Mouse (Mus musculus) forebrain, embryonic 14.5 days (tissue): ENCODE measurements around the gene Dnase1. TPM values are rescaled to one million over a fixed set of nuclear protein-coding genes. Genes with fewer than 3 reads are reported as not detected.

ENCODE experiments used
- ATAC-seq: fragments of 200-750 bp; cut with Nextera tagmentation; 2 replicates; pipeline ENCODE4 v1.8.0; 2017; ENCODE audit warnings: mild to moderate bottlenecking, moderate library complexity
- DNase-seq: peaks from one replicate; pipeline ENCODE4 v3.0.0-alpha.2; 2015; ENCODE audit warnings: low spot score
- H3K27ac ChIP-seq: fragments of 300-500 bp; sonication (generic); 2 replicates; pipeline ENCODE4 v1.5.1; 2014; ENCODE audit warnings: low read depth, mild to moderate bottlenecking, control low read depth, low read length, moderate library complexity
- H3K27me3 ChIP-seq: fragments of 300-500 bp; sonication (generic); replicated peaks from 2 replicates; pipeline ENCODE4 v1.6.1; 2014; ENCODE audit warnings: low read length, control low read depth, mixed read lengths; ENCODE audit not compliant: control insufficient read depth, insufficient read depth
- H3K36me3 ChIP-seq: fragments of 300-500 bp; sonication (generic); 2 replicates; pipeline ENCODE4 v1.6.1; 2014; ENCODE audit warnings: low read length, control low read depth; ENCODE audit not compliant: control insufficient read depth, insufficient read depth
- H3K4me1 ChIP-seq: fragments of 300-500 bp; sonication (generic); 2 replicates; pipeline ENCODE4 v1.6.1; 2014; ENCODE audit warnings: antibody characterized with exemption, low read length, control low read depth; ENCODE audit not compliant: control insufficient read depth, insufficient read depth
- H3K4me2 ChIP-seq: fragments of 300-500 bp; sonication (generic); 2 replicates; pipeline ENCODE4 v1.6.1; 2014; ENCODE audit warnings: mild to moderate bottlenecking, control low read depth, low read length
- H3K4me3 ChIP-seq: fragments of 300-500 bp; sonication (generic); 2 replicates; pipeline ENCODE4 v1.5.1; 2014; ENCODE audit warnings: low read depth, low read length, control low read depth
- H3K9ac ChIP-seq: fragments of 300-500 bp; sonication (generic); 2 replicates; pipeline ENCODE4 v1.6.1; 2014; ENCODE audit warnings: mild to moderate bottlenecking, low read length, control low read depth, moderate library complexity
- H3K9me3 ChIP-seq: fragments of 300-500 bp; sonication (generic); replicated peaks from 2 replicates; pipeline ENCODE4 v1.6.1; 2016; ENCODE audit warnings: low read length, control low read depth, mixed read lengths; ENCODE audit not compliant: control insufficient read depth
- WGBS: fragments of 180-500 bp; shearing (Covaris S2); extraction: QIAGEN DNeasy Blood & Tissue Kit; methylation state at CpG from one replicate; pipeline ENCODE4 v1.1.7; 2014; 5-methylcytosine and 5-hydroxymethylcytosine counted together
- microRNA-seq: library from miRNA; unstranded; fragments of <30 nt; microRNA quantifications from one replicate; pipeline ENCODE4, GENCODE M21; 2016
- polyA plus RNA-seq: library from polyadenylated mRNA; unstranded; fragments of >200 nt; fragmentation: Nextera tagmentation; extraction: Ambion mirVana; gene quantifications from 2 replicates; pipeline ENCODE4 v1.2.1, GENCODE M21; 2014

Dnase1 gene
- polyA plus RNA-seq, 1 experiment from 2014 or later: 3.3 TPM

- no peaks in the 10 kb centered on the region for H3K9me3 ChIP-seq
- WGBS: 94% methylated on average over 8 of the region's 8 CpGs
- no peak overlapping the region for H3K27ac ChIP-seq
- H3K4me3 ChIP-seq: no peak overlapping the region
- no peaks in the 10 kb centered on the region for H3K27me3 ChIP-seq
- DNase-seq (no peak), ATAC-seq (no peak)
- no peaks in the 10 kb centered on the region for H3K4me1 ChIP-seq
- no peak overlapping the region for H3K4me2 ChIP-seq
- peaks cover 94% of the 10 kb centered on the region for H3K36me3 ChIP-seq
- no peak overlapping the region for H3K9ac ChIP-seq
These were observed 50.6 kb downstream of the Dnase1 start for GRCm38 (mm10) chr16:4087214-4087913.

Small RNA genes lying within 50 kb of the gene (microRNA-seq; reads per million reads assigned to microRNA genes)
- not detected for gene Gm23413

Other genes starting within 250 kb of the Dnase1 start
- gene Olfr15, start 206.1 kb upstream of the Dnase1 start, polyA plus RNA-seq: not detected in 2 replicates
- gene Zfp174, start 189.7 kb upstream of the Dnase1 start, polyA plus RNA-seq: 1.7 TPM in 2 replicates
- 68.4 and 83.3 TPM in 2 replicates for gene Naa60, start 164.6 kb upstream of the Dnase1 start, polyA plus RNA-seq
- gene Zfp597, start 152.4 kb upstream of the Dnase1 start, polyA plus RNA-seq: 12.6 and 14.3 TPM in 2 replicates
- gene Gm20695, start 152.3 kb upstream of the Dnase1 start, polyA plus RNA-seq: 2.6 and 4.1 TPM in 2 replicates
- gene 1700037C18Rik, start 128.3 kb upstream of the Dnase1 start, polyA plus RNA-seq: 9.6 and 10.0 TPM in 2 replicates
- 35.1 and 35.6 TPM in 2 replicates for gene Cluap1, start 128.1 kb upstream of the Dnase1 start, polyA plus RNA-seq
- gene Nlrc3, start 60.3 kb upstream of the Dnase1 start, polyA plus RNA-seq: 0.60 and 0.73 TPM in 2 replicates
- gene Slx4, start 33.2 kb upstream of the Dnase1 start, polyA plus RNA-seq: 19.9 and 35.2 TPM in 2 replicates
- gene Trap1, start 40.9 kb downstream of the Dnase1 start, polyA plus RNA-seq: 61.2 and 62.7 TPM in 2 replicates
- gene Crebbp, start 177.1 kb downstream of the Dnase1 start, polyA plus RNA-seq: 35.3 and 36.0 TPM in 2 replicates